Mouse (Mus musculus): Measurements from ENCODE around the gene Parp14. TPM values are rescaled to one million over a fixed set of nuclear protein-coding genes. Genes with fewer than 3 reads are reported as not detected.

Parp14 gene
- polyA plus RNA-seq, 1 experiment from 2014 or later: 0.43 TPM

DNA sequence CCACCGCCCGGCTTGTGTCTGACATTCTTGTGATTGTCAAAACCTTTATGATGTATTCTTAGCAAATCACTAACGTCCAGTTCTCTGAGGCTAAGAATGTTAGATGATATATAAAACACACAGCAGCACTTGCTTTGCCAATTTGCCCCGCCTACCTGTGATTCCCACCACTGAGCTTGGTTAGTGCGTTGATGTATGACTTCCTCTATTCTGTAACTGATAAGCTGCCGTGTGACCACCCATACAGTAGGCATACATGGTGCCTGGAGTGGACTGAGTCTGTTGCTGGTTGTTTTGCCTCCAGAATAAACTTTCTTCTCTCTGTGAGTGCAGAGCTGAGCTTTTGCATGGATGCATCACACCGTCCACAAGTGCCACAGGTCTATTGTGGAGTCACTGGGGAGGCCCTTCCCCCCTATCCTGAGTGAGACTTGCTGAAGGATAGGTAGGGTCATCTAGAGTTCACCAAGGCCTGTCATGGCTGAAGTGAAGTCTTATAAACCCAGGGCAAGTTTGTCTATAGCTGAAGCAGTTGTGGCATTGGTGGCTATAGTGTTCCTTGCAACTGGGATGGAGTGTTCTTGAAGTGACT, 87.1 kb downstream of the Parp14 start:
- H3K27ac ChIP-seq: no peak overlapping the region
- no peak overlapping the region for H3K4me2 ChIP-seq
- peaks cover 12% of the 10 kb centered on the region; the same call in 1 of the 2 replicates for H3K36me3 ChIP-seq
- 85% methylated on average over 7 of the region's 7 CpGs for WGBS
- no peaks in the 10 kb centered on the region for H3K9me3 ChIP-seq
- H3K4me1 ChIP-seq (replicated peaks): no peaks in the 10 kb centered on the region
- no peaks in the 10 kb centered on the region for H3K27me3 ChIP-seq
- no peak overlapping the region for H3K9ac ChIP-seq (replicated peaks)
- ATAC-seq (ENCODE audit: insufficient number of reproducible peaks, insufficient read depth, low FRiP score, low TSS enrichment, low read depth): no peak
- H3K4me3 ChIP-seq (replicated peaks): no peak overlapping the region

DNA sequence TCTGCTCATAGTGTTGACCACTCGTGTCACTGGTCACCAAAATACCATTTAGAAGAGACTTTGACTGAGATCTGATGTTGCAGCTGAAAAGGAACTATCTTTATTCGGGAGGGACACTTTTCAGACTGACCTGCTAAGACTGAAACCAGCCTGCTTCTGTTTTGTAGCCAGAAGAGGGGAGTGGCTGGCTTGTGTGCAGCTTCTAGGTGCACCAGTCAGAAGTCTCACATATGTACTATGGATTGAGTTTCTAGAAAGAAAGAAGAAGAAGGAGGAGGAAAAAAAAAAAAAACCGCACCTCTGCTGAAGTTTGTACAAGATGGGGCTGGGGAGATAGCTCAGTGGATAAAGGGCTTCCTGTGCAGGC, 88.2 kb downstream of the Parp14 start:
- no peak overlapping the region for H3K27ac ChIP-seq
- WGBS: 78% methylated on average over 3 of the region's 3 CpGs
- H3K36me3 ChIP-seq: peaks cover 1% of the 10 kb centered on the region; the same call in 1 of the 2 replicates
- ATAC-seq (ENCODE audit: insufficient number of reproducible peaks, insufficient read depth, low FRiP score, low TSS enrichment, low read depth): no peak
- no peaks in the 10 kb centered on the region for H3K9me3 ChIP-seq
- H3K4me3 ChIP-seq (replicated peaks): no peak overlapping the region
- H3K4me1 ChIP-seq (replicated peaks): no peaks in the 10 kb centered on the region
- no peak overlapping the region for H3K4me2 ChIP-seq
- H3K27me3 ChIP-seq: no peaks in the 10 kb centered on the region
- H3K9ac ChIP-seq (replicated peaks): no peak overlapping the region

Other genes with a start within 250 kb of the Parp14 start
- gene Dirc2, start 102.2 kb downstream of the Parp14 start, polyA plus RNA-seq (2016; fragmentation: Nextera tagmentation; extraction: Ambion mirVana): 17.0 and 21.3 TPM in 2 replicates
- 21.6 and 22.9 TPM in 2 replicates for gene Hspbap1, start 101.2 kb downstream of the Parp14 start, polyA plus RNA-seq (2016; fragmentation: Nextera tagmentation; extraction: Ambion mirVana)
- 3.8 TPM in 2 replicates for gene Parp9, start 66.9 kb upstream of the Parp14 start, polyA plus RNA-seq (2016; fragmentation: Nextera tagmentation; extraction: Ambion mirVana)
- 3.8 and 3.9 TPM in 2 replicates for gene Dtx3l, start 67.6 kb upstream of the Parp14 start, polyA plus RNA-seq (2016; fragmentation: Nextera tagmentation; extraction: Ambion mirVana)
- 48.4 and 51.0 TPM in 2 replicates for gene Kpna1, start 107.2 kb upstream of the Parp14 start, polyA plus RNA-seq (2016; fragmentation: Nextera tagmentation; extraction: Ambion mirVana)
- 11.3 and 11.6 TPM in 2 replicates for gene Wdr5b, start 169.6 kb upstream of the Parp14 start, polyA plus RNA-seq (2016; fragmentation: Nextera tagmentation; extraction: Ambion mirVana)
- gene Fam162a, start 200.1 kb upstream of the Parp14 start, polyA plus RNA-seq (2016; fragmentation: Nextera tagmentation; extraction: Ambion mirVana): 340 and 357 TPM in 2 replicates
- 100 and 108 TPM in 2 replicates for gene Ccdc58, start 200.1 kb upstream of the Parp14 start, polyA plus RNA-seq (2016; fragmentation: Nextera tagmentation; extraction: Ambion mirVana)